Mouse (Mus musculus) kidney, postnatal 36 days (tissue): ENCODE measurements around the gene Galr2.
"Not testable (repeated sequence)": the region's sequence is repeated elsewhere in the genome, so short reads cannot be mapped to it uniquely, and the experiment has no call there.

Source experiments
- DNase-seq, 2 experiments: peaks; one replicate each; pipeline ENCODE4 v3.0.0; 2021 to 2022; ENCODE audit warnings: mixed read lengths in 2 of 2

The Galr2 gene

GRCm38 (mm10) chr11:116272589-116273468 lies 7.9 kb upstream of the Galr2 start:
- DNase-seq = no peak

GRCm38 (mm10) chr11:116273469-116274044 lies 7.2 kb upstream of the Galr2 start:
- no peak for DNase-seq

GRCm38 (mm10) chr11:116274045-116274666 lies 6.6 kb upstream of the Galr2 start, which contains the start of gene Srp68:
Gene Srp68, minus strand, starts transcription at chr11:116274217.
- DNase-seq = peak; percentile 94 to 96

- DNase-seq = not testable (repeated sequence)
These were observed 3.6 kb upstream of the Galr2 start for GRCm38 (mm10) chr11:116277184-116277583.

GRCm38 (mm10) chr11:116281671-116282070 lies 932 bp downstream of the Galr2 start:
- DNase-seq = no peak

- DNase-seq = peak; percentile 53 to 61
These were observed 1.4 kb downstream of the Galr2 start for GRCm38 (mm10) chr11:116282089-116282488.

GRCm38 (mm10) chr11:116282912-116283521 lies 2.3 kb downstream of the Galr2 start:
- DNase-seq = peak in 1 of 2 experiments; percentile 24

GRCm38 (mm10) chr11:116283982-116284381 lies 3.2 kb downstream of the Galr2 start:
- DNase-seq = no peak

GRCm38 (mm10) chr11:116285770-116286191 lies 5.0 kb downstream of the Galr2 start:
- DNase-seq = peak; percentile 39 to 53

- DNase-seq = no peak
These were observed 6.6 kb downstream of the Galr2 start for GRCm38 (mm10) chr11:116287351-116287750.

GRCm38 (mm10) chr11:116290556-116290955 lies 9.8 kb downstream of the Galr2 start:
- DNase-seq = peak; percentile 24 to 31

- DNase-seq = no peak
These were observed 11.7 kb downstream of the Galr2 start for GRCm38 (mm10) chr11:116292401-116292800.

- DNase-seq = no peak
These were observed 12.9 kb downstream of the Galr2 start for GRCm38 (mm10) chr11:116293538-116294137.

- DNase-seq = peak; percentile 64 to 81
These were observed 13.6 kb downstream of the Galr2 start for GRCm38 (mm10) chr11:116294319-116294718.

GRCm38 (mm10) chr11:116296191-116296734 lies 15.5 kb downstream of the Galr2 start:
- no peak for DNase-seq

- no peak for DNase-seq
These were observed 16.3 kb downstream of the Galr2 start for GRCm38 (mm10) chr11:116297017-116297416.

GRCm38 (mm10) chr11:116298221-116298620 lies 17.5 kb downstream of the Galr2 start:
- no peak for DNase-seq

- DNase-seq = no peak
These were observed 17.9 kb downstream of the Galr2 start for GRCm38 (mm10) chr11:116298621-116299020.

- DNase-seq = no peak
These were observed 24.7 kb downstream of the Galr2 start for GRCm38 (mm10) chr11:116305423-116305822.

- peak; percentile 94 to 97 for DNase-seq
These were observed 25.6 kb downstream of the Galr2 start for GRCm38 (mm10) chr11:116306126-116306982.

- no peak for DNase-seq
These were observed 26.4 kb downstream of the Galr2 start, which contains the start of gene Exoc7 for GRCm38 (mm10) chr11:116307019-116307725. Gene Exoc7, minus strand, starts transcription at chr11:116307233.
